10 mouse cellular contexts compared by ENCODE assay signal in genomic region chr4:136833619-136834351, GRCm38 (mm10). TPM values are rescaled to one million over a fixed set of nuclear protein-coding genes. Genes with fewer than 3 reads are reported as not detected.
DNase-seq lines count a peak whose midpoint lies in the region; ATAC-seq and TF ChIP-seq lines count a peak whose summit lies in the region.
"Had no signal": no experiment of that assay in that cellular context is flagged by ENCODE, and none has a peak within 500 bp of the region (broad histone marks: within the 10 kb centered on the region; RNA-seq: fewer than 3 reads in every experiment).

No protein-coding gene starts in this region.

- peaks cover 12% of the 10 kb centered on the region for H3K79me3 ChIP-seq in C2C12 (ENCODE audit: low read depth)

- H3K4me1 ChIP-seq in heart, embryonic 13.5 days, result peaks cover 46% of the 10 kb centered on the region
- H3K4me1 ChIP-seq in forebrain, embryonic 10.5 days, result peaks cover 100% of the 10 kb centered on the region
- H3K4me1 ChIP-seq in limb, embryonic 13.5 days, result peaks cover 71% of the 10 kb centered on the region

- peaks cover 95% of the 10 kb centered on the region for H3K27me3 ChIP-seq in heart, embryonic 13.5 days (replicated peaks)
- H3K27me3 ChIP-seq in C2C12 (ENCODE audit: control insufficient read depth, insufficient read depth, insufficient read length), result no peaks in the 10 kb centered on the region
- H3K27me3 ChIP-seq in forebrain, embryonic 10.5 days (ENCODE audit: poor library complexity, severe bottlenecking), result peaks cover 55% of the 10 kb centered on the region
- H3K27me3 ChIP-seq in limb, embryonic 13.5 days, result peaks cover 19% of the 10 kb centered on the region

- no peak for ATAC-seq in heart, embryonic 13.5 days (ENCODE audit: extremely low read depth, insufficient number of reproducible peaks, low FRiP score, low TSS enrichment)
- ATAC-seq in limb, embryonic 13.5 days (ENCODE audit: low FRiP score, low read depth), result no peak

- peak overlapping the region; percentile 25 for H3ac ChIP-seq in C2C12 (ENCODE audit: control insufficient read depth, insufficient read length, low read depth)

- H3K9me3 ChIP-seq in heart, embryonic 13.5 days, result no peaks in the 10 kb centered on the region
- H3K9me3 ChIP-seq in forebrain, embryonic 10.5 days, result no peaks in the 10 kb centered on the region
- no peaks in the 10 kb centered on the region for H3K9me3 ChIP-seq in limb, embryonic 13.5 days
- H3K9me3 ChIP-seq: liver, embryonic 13.5 days had no signal

- H3K4me3 ChIP-seq in heart, embryonic 13.5 days, result peak overlapping the region; percentile 79
- H3K4me3 ChIP-seq in C2C12 (ENCODE audit: insufficient read depth, poor library complexity, severe bottlenecking), result peak overlapping the region; percentile 50
- peak overlapping the region; percentile 96 for H3K4me3 ChIP-seq in forebrain, embryonic 10.5 days
- H3K4me3 ChIP-seq in limb, embryonic 13.5 days, result peak overlapping the region; percentile 82

- H3K4me2 ChIP-seq in heart, embryonic 13.5 days, result peak overlapping the region; percentile 95
- H3K4me2 ChIP-seq in limb, embryonic 13.5 days (replicated peaks), result peak overlapping the region; percentile 98

- H3K36me3 ChIP-seq in heart, embryonic 13.5 days, result no peaks in the 10 kb centered on the region
- no peaks in the 10 kb centered on the region for H3K36me3 ChIP-seq in C2C12 (ENCODE audit: control insufficient read depth, insufficient read depth)
- peaks cover 8% of the 10 kb centered on the region; the same call in 1 of the 2 replicates for H3K36me3 ChIP-seq in forebrain, embryonic 10.5 days (replicated peaks)
- H3K36me3 ChIP-seq in limb, embryonic 13.5 days, result no peaks in the 10 kb centered on the region
- H3K36me3 ChIP-seq: liver, embryonic 13.5 days had no signal

- no peak for TF ChIP-seq CTCF in C2C12 (IDR thresholded peaks at IDR 0.05; ENCODE audit: control insufficient read depth, insufficient read depth, insufficient read length)

- no peak overlapping the region for H3K27ac ChIP-seq in heart, embryonic 13.5 days (replicated peaks)
- peak overlapping the region; percentile 99 for H3K27ac ChIP-seq in forebrain, embryonic 10.5 days
- peak overlapping the region; percentile 33; the same call in 1 of the 2 replicates for H3K27ac ChIP-seq in limb, embryonic 13.5 days
- H3K27ac ChIP-seq: liver, embryonic 13.5 days had no signal

- DNase-seq in heart, postnatal 14 days, result no peak
- no peak for DNase-seq in forebrain, embryonic 10.5 days (ENCODE audit: extremely low spot score, low spot score)
- no peak for DNase-seq in frontal cortex, adult 2 months (ENCODE audit: extremely low spot score in 1 of 2, low spot score in 1 of 2)
- no peak for DNase-seq in left cerebral cortex, adult 9 months (ENCODE audit: low spot score in 2 of 2)
- no peak for DNase-seq in natural killer cell, adult 2 months (ENCODE audit: low spot score in 2 of 2)
- DNase-seq: liver, embryonic 13.5 days had no signal

- intact Hi-C loops in heart, postnatal 14 days (cut with DNase I), result no loop called here

- no peak overlapping the region for H3K9ac ChIP-seq in heart, embryonic 13.5 days
- peak overlapping the region; percentile 54 for H3K9ac ChIP-seq in limb, embryonic 13.5 days
- H3K9ac ChIP-seq: liver, embryonic 13.5 days had no signal

- H3K79me2 ChIP-seq in C2C12 (ENCODE audit: control insufficient read depth, insufficient read depth), result peaks cover 34% of the 10 kb centered on the region

- WGBS in heart, embryonic 13.5 days, result 76% methylated on average over 21 of the region's 21 CpGs
- WGBS in forebrain, embryonic 10.5 days, result 75% methylated on average over 21 of the region's 21 CpGs
- WGBS in limb, embryonic 13.5 days, result 32% methylated on average over 21 of the region's 21 CpGs

TF ChIP-seq in C2C12, 6 proteins besides CTCF, POLR2A, EP300 and RAD21:
- TF ChIP-seq MYOG (IDR thresholded peaks at IDR 0.05; ENCODE audit: control insufficient read depth, extremely low read depth, insufficient read length) (no peak), MYOD1 (IDR thresholded peaks at IDR 0.05; ENCODE audit: control insufficient read depth, insufficient read length, low read depth) (peak; percentile 32), CEBPB (IDR thresholded peaks at IDR 0.05; ENCODE audit: low read depth) (no peak)

RNA-seq across cellular contexts. Expression of gene Ephb2, which starts 2.0 kb away (rescaled TPM):
- 1.2 and 1.3 TPM in 2 replicates for polyA plus RNA-seq in heart, embryonic 13.5 days (2015; fragmentation: Nextera tagmentation; extraction: Ambion mirVana)
- 1 to 10 TPM in 1 of 2 experiments, under 1 TPM in 1; 0.81 to 1.1 TPM for total RNA-seq in heart, postnatal 14 days (2021)
- polyA plus RNA-seq in C2C12 (2012; fragmentation: generic; extraction: Trizol), result 16.8 TPM
- 9.5 and 9.7 TPM in 2 replicates for polyA plus RNA-seq in forebrain, embryonic 10.5 days (2016; fragmentation: Nextera tagmentation; extraction: Ambion mirVana)
- 10.3 and 10.9 TPM in 2 replicates for polyA plus RNA-seq in limb, embryonic 13.5 days (2015; fragmentation: Nextera tagmentation; extraction: Ambion mirVana)
- 7.3 and 8.9 TPM in 2 replicates for polyA plus RNA-seq in frontal cortex, adult 2 months (2012; rRNA removed)

RNA-seq across cellular contexts. Expression of gene C1qb, which starts 52.2 kb away (rescaled TPM):
- 31.0 and 37.2 TPM in 2 replicates for polyA plus RNA-seq in heart, embryonic 13.5 days (2015; fragmentation: Nextera tagmentation; extraction: Ambion mirVana)
- 10 to 100 TPM; 41.6 to 44.7 TPM for total RNA-seq in heart, postnatal 14 days (2021)
- polyA plus RNA-seq in C2C12 (2012; fragmentation: generic; extraction: Trizol), result not detected
- polyA plus RNA-seq in forebrain, embryonic 10.5 days (2016; fragmentation: Nextera tagmentation; extraction: Ambion mirVana), result 15.1 and 15.5 TPM in 2 replicates
- polyA plus RNA-seq in limb, embryonic 13.5 days (2015; fragmentation: Nextera tagmentation; extraction: Ambion mirVana), result 39.7 and 41.0 TPM in 2 replicates
- polyA plus RNA-seq in frontal cortex, adult 2 months (2012; rRNA removed), result 100 and 129 TPM in 2 replicates
- total RNA-seq: ES-E14 had no signal

RNA-seq across cellular contexts. Expression of gene C1qc, which starts 59.1 kb away (rescaled TPM):
- polyA plus RNA-seq in heart, embryonic 13.5 days (2015; fragmentation: Nextera tagmentation; extraction: Ambion mirVana), result 16.7 and 19.9 TPM in 2 replicates
- total RNA-seq in heart, postnatal 14 days (2021), result 10 to 100 TPM; 34.9 to 36.4 TPM
- polyA plus RNA-seq in C2C12 (2012; fragmentation: generic; extraction: Trizol), result not detected
- 5.0 and 6.9 TPM in 2 replicates for polyA plus RNA-seq in forebrain, embryonic 10.5 days (2016; fragmentation: Nextera tagmentation; extraction: Ambion mirVana)
- 18.1 and 18.8 TPM in 2 replicates for polyA plus RNA-seq in limb, embryonic 13.5 days (2015; fragmentation: Nextera tagmentation; extraction: Ambion mirVana)
- 58.3 and 84.6 TPM in 2 replicates for polyA plus RNA-seq in frontal cortex, adult 2 months (2012; rRNA removed)
- total RNA-seq: ES-E14 had no signal

Comparison
In these comparisons a context has a peak if more than half of its experiments do, and no peak if none do; other contexts are left out.
1. RNA of gene C1qb, which starts 52.2 kb away (polyA plus RNA-seq): 100 to 129 TPM in frontal cortex, adult 2 months, 39.7 to 41.0 TPM in limb, embryonic 13.5 days, 31.0 to 37.2 TPM in heart, embryonic 13.5 days and 15.1 to 15.5 TPM in forebrain, embryonic 10.5 days; not detected in C2C12 (single experiment); every median in the first group is over 10 times any median in the second.
2. Peak in every context shown above with its lines, with median percentiles within 50 percentile points of each other: H3K4me3 ChIP-seq.